Mouse (Mus musculus) CH12.LX (cell line): ENCODE measurements around the gene Smchd1. TPM values are rescaled to one million over a fixed set of nuclear protein-coding genes. Genes with fewer than 3 reads are reported as not detected.

Source experiments
- DNase-seq: peaks from one replicate; pipeline ENCODE4 v3.0.0-alpha.2; 2013; ENCODE audit errors: extremely low read depth
- H3K27ac ChIP-seq: 2 replicates; pipeline ENCODE4 v1.5.1; 2012; ENCODE audit warnings: low read depth, mild to moderate bottlenecking, control low read depth, moderate library complexity; ENCODE audit not compliant: insufficient read depth
- H3K27me3 ChIP-seq: replicated peaks from 2 replicates; pipeline ENCODE3; 2012; ENCODE audit warnings: inconsistent platforms
- H3K36me3 ChIP-seq, 2 experiments: replicated peaks in 1 of 2; 2 replicates each; pipeline versions ENCODE3 to v1.6.1; 2012; ENCODE audit warnings: inconsistent platforms in 1 of 2, low read length in 1 of 2, mild to moderate bottlenecking in 1 of 2, mixed read lengths in 1 of 2, moderate library complexity in 1 of 2; ENCODE audit not compliant: control insufficient read depth in 1 of 2, insufficient read depth in 1 of 2
- H3K4me1 ChIP-seq, 2 experiments: 2 replicates each; pipeline ENCODE4 v1.6.1; 2012; ENCODE audit warnings: inconsistent platforms in 1 of 2, moderate library complexity in 1 of 2; ENCODE audit not compliant: insufficient read depth in 2 of 2, control insufficient read depth in 1 of 2
- H3K4me2 ChIP-seq: 2 replicates; pipeline ENCODE4 v1.6.1; 2012; ENCODE audit warnings: low read depth, mild to moderate bottlenecking, control low read depth; ENCODE audit not compliant: poor library complexity, insufficient read depth, severe bottlenecking
- H3K4me3 ChIP-seq, 3 experiments: fragments of 150-350 bp in 1 of 3; sonication (generic) in 1 of 3; replicated peaks in 1 of 3; 2 replicates each; pipeline versions ENCODE3 to v1.5.1; 2011 to 2012; ENCODE audit warnings: low read depth in 2 of 3, low read length in 2 of 3, mild to moderate bottlenecking in 2 of 3, moderate library complexity in 2 of 3, control low read depth in 1 of 3, improper control_type of control experiment in 1 of 3, inconsistent platforms in 1 of 3, mixed read lengths in 1 of 3; ENCODE audit not compliant: poor library complexity in 1 of 3
- H3K79me2 ChIP-seq: replicated peaks from 2 replicates; pipeline ENCODE4 v1.6.1; 2012; ENCODE audit warnings: mild to moderate bottlenecking, moderate library complexity; ENCODE audit not compliant: control insufficient read depth, poor library complexity, insufficient read depth, severe bottlenecking; ENCODE audit errors: extremely low read depth
- H3K9ac ChIP-seq: 2 replicates; pipeline ENCODE4 v1.6.1; 2012; ENCODE audit warnings: low read depth, mild to moderate bottlenecking, control low read depth, moderate library complexity; ENCODE audit not compliant: insufficient read depth
- H3K9me3 ChIP-seq: replicated peaks from 2 replicates; pipeline ENCODE3; 2012; ENCODE audit warnings: low read length, inconsistent platforms, mixed read lengths
- BHLHE40 ChIP-seq: IDR thresholded peaks from 2 replicates; pipeline ENCODE4 v1.6.1; 2011; ENCODE audit warnings: mild to moderate bottlenecking, low read depth, low read length, improper control_type of control experiment
- CHD1 ChIP-seq: IDR thresholded peaks from 2 replicates; pipeline ENCODE4 v1.6.1; 2012; ENCODE audit warnings: low read depth, low read length, improper control_type of control experiment, inconsistent platforms
- CHD2 ChIP-seq: IDR thresholded peaks from 2 replicates; pipeline ENCODE4 v1.6.1; 2011; ENCODE audit warnings: low read length, improper control_type of control experiment
- CTCF ChIP-seq, 2 experiments: IDR thresholded peaks in 1 of 2; conservative IDR thresholded peaks in 1 of 2; 2 replicates each; pipeline ENCODE4 v1.5.1; 2011 to 2012; ENCODE audit warnings: low read depth in 2 of 2, low read length in 2 of 2, improper control_type of control experiment in 1 of 2, inconsistent platforms in 1 of 2, mild to moderate bottlenecking in 1 of 2, moderate library complexity in 1 of 2
- ELF1 ChIP-seq: IDR thresholded peaks from 2 replicates; pipeline ENCODE4 v1.6.1; 2014; ENCODE audit warnings: low read depth, mild to moderate bottlenecking, inconsistent platforms, low read length, improper control_type of control experiment
- EP300 ChIP-seq: IDR thresholded peaks from 2 replicates; pipeline ENCODE4 v1.6.1; 2011; ENCODE audit warnings: low read length, improper control_type of control experiment
- ETS1 ChIP-seq: conservative IDR thresholded peaks from 2 replicates; pipeline ENCODE4 v1.6.1; 2012; ENCODE audit warnings: low read depth, mild to moderate bottlenecking, inconsistent platforms, low read length, improper control_type of control experiment, moderate library complexity
- GABPA ChIP-seq: IDR thresholded peaks from 2 replicates; pipeline ENCODE4 v1.6.1; 2012; ENCODE audit warnings: low read depth, low read length, improper control_type of control experiment, inconsistent platforms; ENCODE audit not compliant: insufficient replicate concordance
- HCFC1 ChIP-seq: IDR thresholded peaks from 2 replicates; pipeline ENCODE4 v1.6.1; 2012; ENCODE audit warnings: low read depth, mild to moderate bottlenecking, inconsistent platforms, low read length, improper control_type of control experiment
- IRF4 ChIP-seq: IDR thresholded peaks from 2 replicates; pipeline ENCODE4 v1.6.1; 2014; ENCODE audit warnings: low read depth, mild to moderate bottlenecking, inconsistent platforms, low read length, improper control_type of control experiment
- JUN ChIP-seq: IDR thresholded peaks from 2 replicates; pipeline ENCODE4 v1.6.1; 2011; ENCODE audit warnings: low read depth, mild to moderate bottlenecking, low read length, improper control_type of control experiment, moderate library complexity; ENCODE audit not compliant: insufficient read depth
- JUND ChIP-seq: conservative IDR thresholded peaks from 2 replicates; pipeline ENCODE4 v1.6.1; 2011; ENCODE audit warnings: low read depth, low read length, improper control_type of control experiment
- KAT2A ChIP-seq: IDR thresholded peaks from 2 replicates; pipeline ENCODE4 v1.6.1; 2012; ENCODE audit warnings: low read length, improper control_type of control experiment, inconsistent platforms; ENCODE audit not compliant: insufficient replicate concordance
- MAFK ChIP-seq: IDR thresholded peaks from 2 replicates; pipeline ENCODE4 v1.6.1; 2011; ENCODE audit warnings: low read length, improper control_type of control experiment; ENCODE audit not compliant: insufficient replicate concordance
- MAX ChIP-seq: IDR thresholded peaks from 2 replicates; pipeline ENCODE4 v1.6.1; 2011; ENCODE audit warnings: low read length, improper control_type of control experiment
- MAZ ChIP-seq: IDR thresholded peaks from 2 replicates; pipeline ENCODE4 v1.6.1; 2012; ENCODE audit warnings: low read depth, mild to moderate bottlenecking, inconsistent platforms, low read length, improper control_type of control experiment, moderate library complexity
- MEF2A ChIP-seq: IDR thresholded peaks from 2 replicates; pipeline ENCODE4 v1.6.1; 2014; ENCODE audit warnings: low read depth, mild to moderate bottlenecking, inconsistent platforms, low read length, improper control_type of control experiment, borderline replicate concordance
- MXI1 ChIP-seq: IDR thresholded peaks from 2 replicates; pipeline ENCODE4 v1.6.1; 2011; ENCODE audit warnings: mild to moderate bottlenecking, low read depth, low read length, improper control_type of control experiment
- MYC ChIP-seq: IDR thresholded peaks from 2 replicates; pipeline ENCODE4 v1.6.1; 2011; ENCODE audit warnings: low read depth, mild to moderate bottlenecking, improper control_type of control experiment, low read length
- NELFE ChIP-seq: IDR thresholded peaks from 2 replicates; pipeline ENCODE4 v1.6.1; 2011; ENCODE audit warnings: low read depth, low read length, improper control_type of control experiment
- NRF1 ChIP-seq: IDR thresholded peaks from 2 replicates; pipeline ENCODE4 v1.6.1; 2014; ENCODE audit warnings: low read depth, mild to moderate bottlenecking, inconsistent platforms, low read length, improper control_type of control experiment, moderate library complexity
- PAX5 ChIP-seq: IDR thresholded peaks from 2 replicates; pipeline ENCODE4 v1.6.1; 2012; ENCODE audit warnings: low read length, inconsistent platforms, mixed read lengths
- POLR2A ChIP-seq: IDR thresholded peaks from 2 replicates; pipeline ENCODE4 v1.6.1; 2011; ENCODE audit warnings: low read depth, mild to moderate bottlenecking, improper control_type of control experiment, low read length
- POLR2AphosphoS2 ChIP-seq: IDR thresholded peaks from 2 replicates; pipeline ENCODE4 v1.6.1; 2011; ENCODE audit warnings: low read depth, low read length, improper control_type of control experiment
- RAD21 ChIP-seq: IDR thresholded peaks from 2 replicates; pipeline ENCODE4 v1.6.1; 2011; ENCODE audit warnings: low read depth, mild to moderate bottlenecking, low read length, improper control_type of control experiment, moderate library complexity
- RCOR1 ChIP-seq: conservative IDR thresholded peaks from 2 replicates; pipeline ENCODE4 v1.6.1; 2012; ENCODE audit warnings: low read depth, mild to moderate bottlenecking, inconsistent platforms, low read length, improper control_type of control experiment
- SIN3A ChIP-seq: IDR thresholded peaks from 2 replicates; pipeline ENCODE4 v1.6.1; 2012; ENCODE audit warnings: low read length, improper control_type of control experiment, inconsistent platforms
- SMC3 ChIP-seq: IDR thresholded peaks from 2 replicates; pipeline ENCODE4 v1.6.1; 2011; ENCODE audit warnings: low read depth, low read length, improper control_type of control experiment
- TBP ChIP-seq: conservative IDR thresholded peaks from 2 replicates; pipeline ENCODE4 v1.6.1; 2011; ENCODE audit warnings: low read depth, low read length, improper control_type of control experiment
- TCF12 ChIP-seq: IDR thresholded peaks from 2 replicates; pipeline ENCODE4 v1.6.1; 2014; ENCODE audit warnings: low read depth, mild to moderate bottlenecking, inconsistent platforms, low read length, improper control_type of control experiment
- UBTF ChIP-seq: IDR thresholded peaks from 2 replicates; pipeline ENCODE4 v1.6.1; 2012; ENCODE audit warnings: low read depth, mild to moderate bottlenecking, inconsistent platforms, low read length, improper control_type of control experiment, moderate library complexity
- USF1 ChIP-seq: IDR thresholded peaks from 2 replicates; pipeline ENCODE4 v1.6.1; 2014; ENCODE audit warnings: low read depth, mild to moderate bottlenecking, inconsistent platforms, low read length, improper control_type of control experiment
- USF2 ChIP-seq: conservative IDR thresholded peaks from 2 replicates; pipeline ENCODE4 v1.6.1; 2011; ENCODE audit warnings: low read depth, low read length, improper control_type of control experiment
- ZC3H11A ChIP-seq: IDR thresholded peaks from 2 replicates; pipeline ENCODE4 v1.6.1; 2012; ENCODE audit warnings: low read depth, mild to moderate bottlenecking, inconsistent platforms, low read length, improper control_type of control experiment
- ZKSCAN1 ChIP-seq: IDR thresholded peaks from 2 replicates; pipeline ENCODE4 v1.6.1; 2012; ENCODE audit warnings: low read depth, inconsistent platforms, low read length, improper control_type of control experiment, borderline replicate concordance
- ZMIZ1 ChIP-seq: IDR thresholded peaks from 2 replicates; pipeline ENCODE4 v1.6.1; 2012; ENCODE audit warnings: low read depth, mild to moderate bottlenecking, inconsistent platforms, low read length, improper control_type of control experiment
- ZNF384 ChIP-seq: IDR thresholded peaks from 2 replicates; pipeline ENCODE4 v1.6.1; 2012; ENCODE audit warnings: low read depth, low read length, improper control_type of control experiment, inconsistent platforms
- dilution Hi-C: fragments of 300-500 bp; cut with MboI; formaldehyde crosslinking; loops from 2 replicates; pipeline ENCODE4 v1.14.3; 2020; ENCODE audit warnings: low sequenced_read_pairs; ENCODE audit not compliant: extremely low pct_unique_long_range_greater_than_20kb, extremely low pct_ligation_motif_present
- in situ Hi-C: fragments of 300-500 bp; cut with MboI; formaldehyde crosslinking; loops from 3 replicates; pipeline ENCODE4 v1.14.3; 2019; ENCODE audit warnings: low sequenced_read_pairs, low pct_ligation_motif_present, low pct_unique_long_range_greater_than_20kb, mixed read lengths
- polyA plus RNA-seq: library from polyadenylated mRNA; unstranded; fragments of >175 nt; gene quantifications from 2 replicates; pipeline ENCODE4 v1.2.1, GENCODE M21; 2012; ENCODE audit warnings: low read depth; ENCODE audit not compliant: insufficient read length
- total RNA-seq, 2 experiments: library from RNA; depleted of rRNA; stranded (reverse); fragments of 300-350 nt in 1 of 2; fragments of >200 nt in 1 of 2; gene quantifications; 2 replicates each; pipeline ENCODE4 v1.2.3; 2012 to 2014

Smchd1 gene
- total RNA-seq (2012; rRNA removed): 44.4 and 50.9 TPM in 2 replicates
- 73.9 and 87.8 TPM in 2 replicates for total RNA-seq (2014; rRNA removed)
- polyA plus RNA-seq: 53.3 and 59.4 TPM in 2 replicates

GRCm38 (mm10) chr17:71474762-71475704 lies at the start of gene Smchd1:
TSS of gene Smchd1 (minus strand) at chr17:71475343.
- peaks cover 44% of the 10 kb centered on the region for H3K79me2 ChIP-seq
- H3K9me3 ChIP-seq: no peaks in the 10 kb centered on the region
- H3K27me3 ChIP-seq: peaks cover 2% of the 10 kb centered on the region
- H3K4me2 ChIP-seq: peak within 1 kb of the TSS; percentile 91
- in situ Hi-C loops: no loop called here
- H3K9ac ChIP-seq: peak within 1 kb of the TSS; percentile 92
- H3K4me1 ChIP-seq: peaks cover 12 to 39% of the 10 kb centered on the region in 2 experiments
- dilution Hi-C loops: no loop called here
- peak within 1 kb of the TSS; percentile 91 to 99 (median 94) for H3K4me3 ChIP-seq
- peaks cover 0 to 5% of the 10 kb centered on the region in 2 experiments for H3K36me3 ChIP-seq
- DNase-seq: peak; percentile 89
- peak within 1 kb of the TSS; percentile 67 for H3K27ac ChIP-seq
- TF ChIP-seq ZMIZ1 (peak; percentile 52), ZNF384 (no peak), MYC (no peak), MAX (0 out of 2 replicates have a peak, but pooled peaks have one; percentile 7), ZKSCAN1 (no peak), JUN (no peak), MEF2A (peak; percentile 23; the same call in 1 of the 2 replicates), ZC3H11A (no peak), NELFE (peak; percentile 80; the same call in 1 of the 2 replicates), MAZ (no peak; the same call in 1 of the 2 replicates), POLR2A (peak; percentile 82), RCOR1 (no peak), UBTF (peak; percentile 90), CHD1 (no peak), USF1 (no peak), JUND (no peak), PAX5 (no peak), HCFC1 (peak; percentile 75), CHD2 (no peak), USF2 (no peak), NRF1 (peak; percentile 77), MAFK (no peak), TBP (no peak), POLR2AphosphoS2 (no peak), KAT2A (0 out of 2 replicates have a peak, but pooled peaks have one; percentile 63), EP300 (no peak), RAD21 (no peak), CTCF (conservative IDR thresholded peaks at IDR 0.05 in 1 of 2, IDR thresholded peaks at IDR 0.05 in 1 of 2; ENCODE audit: low read depth in 2 of 2, low read length in 2 of 2) (peak in 1 of 2 experiments; percentile 21; a peak in 1 of 4 replicates), GABPA (no peak), ELF1 (peak; percentile 89), IRF4 (peak; percentile 58), ETS1 (no peak; the same call in 1 of the 2 replicates), BHLHE40 (peak; percentile 16; the same call in 1 of the 2 replicates), TCF12 (peak; percentile 66), SIN3A (peak; percentile 74; the same call in 1 of the 2 replicates), SMC3 (no peak), MXI1 (no peak)
